18 mouse cellular contexts compared by ENCODE assay signal in the genomic region with DNA sequence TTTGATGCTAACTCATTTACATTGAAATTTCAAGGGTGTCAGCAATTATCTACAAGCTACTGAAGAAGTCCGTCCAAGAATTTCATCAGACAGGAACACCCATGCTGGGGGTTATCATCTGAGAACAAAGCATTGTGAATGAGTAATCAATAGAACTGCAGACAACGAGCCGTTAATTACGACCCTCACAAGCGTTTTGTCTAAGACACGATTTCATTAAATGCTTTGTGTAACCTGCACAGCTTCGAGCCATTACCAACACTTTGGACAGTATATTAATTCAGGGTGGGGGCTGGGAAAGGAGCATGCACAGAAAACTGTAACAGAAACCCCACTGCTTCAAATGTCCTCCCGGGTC.
DNase-seq lines count a peak whose midpoint lies in the region; ATAC-seq lines count a peak whose summit lies in the region.
"Had no signal": no experiment of that assay in that cellular context is flagged by ENCODE, and none has a peak within 500 bp of the region (broad histone marks: within the 10 kb centered on the region; RNA-seq: fewer than 3 reads in every experiment).

No protein-coding gene starts in this region.

- H3K4me3 ChIP-seq in erythroblast, embryonic 14.5 days (replicated peaks), result peak overlapping the region; percentile 14
- H3K4me3 ChIP-seq in liver, embryonic 11.5 days (ENCODE audit: low read depth, low read length), result no peak overlapping the region
- H3K4me3 ChIP-seq in liver, embryonic 12.5 days, result peak overlapping the region; percentile 14; the same call in 1 of the 2 replicates
- H3K4me3 ChIP-seq: gastrocnemius, adult 2 months; heart, embryonic 13.5 days; layer of hippocampus, adult 2 months; limb, embryonic 15.5 days had no signal

- ATAC-seq in erythroblast, adult 5-6 weeks (replicated peaks; ENCODE audit: low FRiP score, poor library complexity, severe bottlenecking), result no peak
- ATAC-seq in liver, embryonic 11.5 days (replicated peaks; ENCODE audit: low FRiP score), result peak; percentile 71
- peak; percentile 72 for ATAC-seq in liver, embryonic 12.5 days
- ATAC-seq in megakaryocyte-erythroid progenitor cell, adult 5-6 weeks (replicated peaks; ENCODE audit: low FRiP score, low TSS enrichment, poor library complexity, severe bottlenecking), result peak; percentile 72

- peak overlapping the region; percentile 43 for H3K4me2 ChIP-seq in liver, embryonic 11.5 days
- H3K4me2 ChIP-seq in liver, embryonic 12.5 days, result peak overlapping the region; percentile 55
- H3K4me2 ChIP-seq: heart, embryonic 13.5 days; limb, embryonic 15.5 days had no signal

- H3K9ac ChIP-seq in liver, embryonic 11.5 days (ENCODE audit: low read depth, low read length), result no peak overlapping the region
- H3K9ac ChIP-seq in liver, embryonic 12.5 days, result peak overlapping the region; percentile 35; the same call in 1 of the 2 replicates
- H3K9ac ChIP-seq: heart, embryonic 13.5 days; limb, embryonic 15.5 days had no signal

- peaks cover 2% of the 10 kb centered on the region; the same call in 1 of the 2 replicates for H3K36me3 ChIP-seq in erythroblast, embryonic 14.5 days (ENCODE audit: control insufficient read depth)
- H3K36me3 ChIP-seq in liver, embryonic 11.5 days (ENCODE audit: control insufficient read depth, insufficient read depth, low read length), result no peaks in the 10 kb centered on the region
- no peaks in the 10 kb centered on the region for H3K36me3 ChIP-seq in liver, embryonic 12.5 days
- H3K36me3 ChIP-seq: heart, embryonic 13.5 days; limb, embryonic 15.5 days had no signal

- H3K27ac ChIP-seq in liver, embryonic 11.5 days (ENCODE audit: low read depth, low read length), result peak overlapping the region; percentile 45
- H3K27ac ChIP-seq in liver, embryonic 12.5 days, result peak overlapping the region; percentile 81
- H3K27ac ChIP-seq: gastrocnemius, adult 2 months; heart, embryonic 13.5 days; layer of hippocampus, adult 2 months; limb, embryonic 15.5 days; stomach, postnatal 0 days had no signal

- H3K27me3 ChIP-seq in erythroblast, embryonic 14.5 days (ENCODE audit: control insufficient read depth), result no peaks in the 10 kb centered on the region
- H3K27me3 ChIP-seq in liver, embryonic 11.5 days (replicated peaks; ENCODE audit: control insufficient read depth, insufficient read depth, low read length), result no peaks in the 10 kb centered on the region
- no peaks in the 10 kb centered on the region for H3K27me3 ChIP-seq in liver, embryonic 12.5 days (replicated peaks)
- H3K27me3 ChIP-seq: heart, embryonic 13.5 days; limb, embryonic 15.5 days had no signal

- DNase-seq in liver, embryonic 11.5 days (ENCODE audit: low spot score), result no peak
- no peak for DNase-seq in liver
- no peak for DNase-seq in heart, adult 9 months (ENCODE audit: low spot score in 2 of 2)
- no peak for DNase-seq in cerebellum, postnatal 4 days (ENCODE audit: low spot score in 2 of 2)
- DNase-seq: cerebellum, adult 11 months; cerebellum, postnatal 25 days; gastrocnemius, adult 2 months; kidney, adult 2 months; kidney, postnatal 10 days; lung, postnatal 10 days had no signal

- peaks cover 28% of the 10 kb centered on the region for H3K4me1 ChIP-seq in erythroblast, embryonic 14.5 days (ENCODE audit: control insufficient read depth)
- H3K4me1 ChIP-seq in liver, embryonic 11.5 days (replicated peaks; ENCODE audit: control insufficient read depth, insufficient read depth, low read length), result peaks cover 8% of the 10 kb centered on the region
- H3K4me1 ChIP-seq in liver, embryonic 12.5 days, result peaks cover 25% of the 10 kb centered on the region
- H3K4me1 ChIP-seq: limb, embryonic 15.5 days had no signal

- WGBS in liver, embryonic 11.5 days, result 56% methylated on average over 8 of the region's 8 CpGs
- 32% methylated on average over 8 of the region's 8 CpGs for WGBS in liver, embryonic 12.5 days (ENCODE audit: insufficient replicate concordance)

- no peaks in the 10 kb centered on the region for H3K9me3 ChIP-seq in erythroblast, embryonic 14.5 days (ENCODE audit: control insufficient read depth, low read length)
- H3K9me3 ChIP-seq in liver, embryonic 11.5 days (ENCODE audit: control insufficient read depth, low read length), result no peaks in the 10 kb centered on the region
- H3K9me3 ChIP-seq in liver, embryonic 12.5 days (replicated peaks), result no peaks in the 10 kb centered on the region
- H3K9me3 ChIP-seq: heart, embryonic 13.5 days; limb, embryonic 15.5 days had no signal
